Mouse (Mus musculus) CD8-positive naive resting alpha-beta T cell, adult 2 months (primary cell): ENCODE data around the gene Pon1.

ENCODE experiments used
- DNase-seq, 2 experiments: peaks; one replicate each; pipeline ENCODE4 v3.0.0; 2022; ENCODE audit warnings: low read depth in 2 of 2, low spot score in 2 of 2

Pon1 gene

DNA sequence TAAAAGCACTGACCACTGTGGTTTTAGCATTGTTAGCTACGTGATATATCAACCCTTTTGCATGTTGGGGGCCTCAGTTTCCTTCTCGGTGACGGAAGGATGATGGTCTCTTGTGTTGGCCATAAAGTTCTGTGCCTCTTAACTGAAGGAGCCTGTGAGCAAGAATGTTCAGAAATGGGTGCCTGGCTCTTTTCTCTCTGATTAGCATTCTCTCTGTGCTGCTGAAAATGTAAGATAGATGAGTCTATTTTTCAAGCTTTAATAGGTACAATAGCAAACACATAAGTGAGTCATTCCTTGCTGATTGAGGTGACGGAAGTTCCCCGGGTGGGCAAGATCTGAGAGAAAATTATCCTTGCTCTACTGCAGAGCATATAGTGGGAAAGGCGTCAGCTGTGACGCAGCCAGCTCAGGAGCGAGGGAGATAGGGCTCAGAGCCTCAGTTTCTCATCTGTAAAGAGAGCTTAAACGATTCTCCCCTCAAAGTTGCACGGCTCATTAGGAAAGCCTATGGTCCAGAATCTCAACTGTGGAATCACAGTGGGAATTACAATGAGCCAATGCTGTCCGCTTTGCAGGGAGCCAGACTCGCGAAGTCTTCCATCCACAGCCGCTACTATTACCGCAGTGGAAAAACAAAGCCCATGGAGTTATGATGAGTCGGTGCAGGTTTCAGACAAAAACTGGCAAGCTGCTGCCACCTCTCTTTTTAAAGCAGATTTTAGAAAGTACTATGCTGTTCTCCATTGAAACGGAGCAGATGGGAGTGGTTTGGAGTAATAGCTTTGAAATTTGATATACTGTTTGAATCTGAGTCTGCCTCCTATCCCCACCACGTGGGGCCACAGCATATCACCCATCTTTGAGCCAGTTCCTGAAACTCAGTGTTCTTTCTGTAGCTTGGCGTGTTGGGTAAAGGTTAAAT lies 15.5 kb downstream of the Pon1 start:
- no peak for DNase-seq

DNA sequence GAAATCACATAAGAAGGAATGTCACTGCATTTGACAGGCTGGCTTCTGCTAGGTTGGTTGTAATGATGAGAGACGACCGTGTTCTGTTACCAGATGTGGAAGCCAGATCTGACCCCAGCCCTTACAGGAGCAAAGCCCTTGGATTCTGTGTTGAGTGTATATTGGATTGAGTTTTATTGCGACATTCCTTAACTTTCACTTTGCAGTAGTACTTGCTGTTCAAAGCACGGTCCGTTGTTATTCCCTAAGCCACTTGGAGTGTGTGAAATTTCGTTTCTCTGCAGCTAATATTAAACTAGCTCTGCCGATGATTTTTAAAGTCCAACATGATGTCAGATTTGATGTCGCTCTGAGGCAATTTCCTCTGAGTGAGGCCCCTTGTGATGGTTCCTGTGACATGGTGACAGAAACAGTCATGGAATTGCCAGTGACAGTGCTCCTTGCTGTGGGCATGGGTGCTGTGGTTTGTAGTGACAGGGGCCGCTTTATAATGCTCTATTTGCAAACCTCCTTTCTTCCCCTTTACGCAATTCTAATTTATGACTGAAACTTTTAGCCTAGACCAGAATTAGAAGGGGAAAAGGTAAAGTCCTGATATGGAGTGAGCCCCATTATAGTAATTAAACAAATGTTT lies 19.4 kb downstream of the Pon1 start:
- no peak for DNase-seq

DNA sequence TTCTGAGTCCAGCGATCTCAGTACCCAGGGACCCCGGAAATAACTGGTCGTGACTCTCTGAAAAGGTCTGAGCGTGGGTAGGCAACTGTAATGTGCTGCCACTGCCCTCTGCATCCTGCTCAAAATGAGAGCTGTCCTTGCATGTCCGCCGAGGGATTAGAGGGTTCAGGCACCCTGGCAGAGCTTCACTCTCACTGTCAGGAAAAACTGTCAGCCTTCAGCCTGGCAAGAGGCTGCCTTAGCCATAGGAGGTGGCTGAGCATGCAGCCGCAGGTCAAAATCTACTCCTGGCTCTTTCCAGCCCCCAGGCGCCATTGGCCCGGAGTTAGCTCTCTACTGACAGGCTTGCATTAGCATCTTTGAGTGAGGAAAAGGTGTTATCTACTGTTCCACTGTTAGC lies 21.2 kb downstream of the Pon1 start:
- DNase-seq, result no peak

DNA sequence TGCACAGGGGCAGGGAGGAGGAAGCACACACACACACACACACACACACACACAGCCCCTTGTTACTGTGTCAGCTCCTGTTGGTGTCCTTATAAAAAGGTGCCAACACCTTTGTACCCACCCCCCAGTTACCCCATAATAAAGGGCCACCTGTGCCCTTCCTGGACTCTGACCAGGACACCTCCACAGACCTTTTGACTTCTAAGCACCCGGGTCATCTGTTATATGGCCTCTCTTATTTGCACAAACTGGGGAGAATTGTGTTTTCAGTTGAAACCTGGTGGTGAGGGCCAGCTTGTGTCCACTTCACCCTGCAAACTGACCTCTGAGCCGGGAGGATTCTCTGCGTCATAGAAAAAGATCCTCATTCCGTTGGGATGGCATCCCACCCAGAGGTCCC lies 22.3 kb downstream of the Pon1 start:
- DNase-seq, result no peak

DNA sequence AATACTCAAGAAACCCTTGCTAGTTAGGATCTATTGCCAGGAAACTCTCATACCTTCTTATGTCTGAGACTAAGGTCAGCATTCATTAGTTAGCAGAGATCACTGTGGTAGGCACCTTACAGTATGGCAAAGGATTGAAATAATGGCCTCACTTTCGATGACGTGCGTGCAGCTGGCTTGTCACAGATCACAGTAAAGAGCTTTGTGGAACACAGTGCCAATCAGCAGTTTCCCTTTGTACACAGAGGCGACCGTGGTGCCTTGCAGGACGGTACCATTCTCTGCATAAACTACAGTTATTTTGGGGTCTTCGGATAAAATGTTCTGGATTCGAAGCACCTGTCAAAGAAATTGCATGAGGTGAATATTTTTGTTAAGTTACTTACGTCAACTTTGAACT lies 25.6 kb downstream of the Pon1 start:
- DNase-seq, result no peak

DNA sequence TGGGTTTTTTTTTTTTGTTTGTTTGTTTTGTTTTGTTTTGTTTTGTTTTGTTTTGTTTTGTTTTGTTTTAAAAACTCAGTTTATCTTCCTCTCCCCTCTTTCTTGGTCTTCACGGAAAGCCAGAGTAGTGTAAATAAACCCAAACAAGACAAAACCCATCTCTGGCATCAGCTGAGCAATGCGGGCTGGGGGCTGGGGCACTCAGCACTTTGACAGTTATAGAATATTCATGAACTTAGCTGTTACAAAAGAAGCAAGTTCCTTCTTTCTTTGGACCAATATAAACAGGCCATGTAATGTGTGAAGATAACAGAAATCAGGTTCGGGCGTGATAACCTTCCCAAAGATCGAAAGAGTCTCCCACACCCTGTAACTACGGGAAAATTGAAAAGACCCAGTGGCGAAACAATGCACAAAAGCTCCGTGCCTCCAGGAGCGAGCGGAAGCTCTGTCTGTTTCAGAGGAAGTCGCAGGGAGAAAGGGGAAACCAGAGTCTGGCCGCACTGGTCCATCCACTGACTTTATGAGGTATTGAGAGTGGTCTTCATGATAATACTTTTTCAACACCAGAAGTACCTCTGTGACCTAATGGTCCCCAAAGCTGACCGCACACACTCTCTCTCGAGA lies 26.6 kb downstream of the Pon1 start:
- no peak for DNase-seq

DNA sequence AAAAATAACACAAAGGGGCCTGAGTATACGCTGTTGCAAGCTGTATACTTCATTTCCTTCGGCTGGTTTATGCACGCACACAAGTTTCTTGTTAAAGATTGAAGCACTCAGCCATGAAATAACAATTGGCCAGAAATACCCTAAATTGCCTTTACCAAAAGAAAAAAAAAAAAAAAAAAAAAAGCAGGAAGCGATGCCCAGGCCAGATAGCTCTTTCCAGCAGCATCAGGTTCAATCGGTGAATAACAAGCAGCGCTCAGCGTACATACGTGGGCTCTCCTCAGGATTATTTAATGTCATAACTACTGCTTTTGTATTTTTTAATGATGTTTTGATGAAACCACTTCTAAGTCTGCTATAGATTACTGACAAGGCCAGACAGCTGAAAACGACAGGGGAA lies 28.9 kb downstream of the Pon1 start:
- DNase-seq, result no peak

DNA sequence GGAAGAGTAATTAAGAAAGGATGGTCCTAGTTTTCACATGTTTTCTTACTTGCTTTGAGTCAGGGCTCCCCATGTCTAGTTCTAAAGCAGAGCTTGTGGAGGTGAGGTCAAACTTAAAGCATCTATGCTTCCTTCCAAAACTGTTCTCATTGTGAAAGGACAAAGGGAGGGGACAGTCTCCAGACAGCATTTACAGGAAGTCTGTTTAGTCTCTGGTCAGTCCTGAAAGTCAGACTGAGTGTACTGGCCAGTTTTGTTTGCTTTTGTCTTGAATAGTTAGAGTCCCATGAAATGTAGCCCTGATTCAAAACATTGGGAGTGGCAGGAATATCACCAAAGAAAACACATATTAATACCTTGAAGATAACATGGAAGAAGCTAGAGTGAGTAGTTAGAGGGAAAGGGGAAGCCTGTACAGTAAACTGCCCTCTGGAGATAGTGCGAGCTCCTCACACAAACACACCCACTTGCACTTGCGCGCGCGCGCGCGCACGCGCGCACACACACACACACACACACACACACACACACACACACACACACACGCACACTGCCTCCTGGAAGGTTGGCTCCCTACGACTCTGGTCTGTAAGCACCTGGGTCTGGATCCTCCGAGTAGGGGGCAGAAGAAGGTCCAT lies 30.1 kb downstream of the Pon1 start:
- no peak for DNase-seq

DNA sequence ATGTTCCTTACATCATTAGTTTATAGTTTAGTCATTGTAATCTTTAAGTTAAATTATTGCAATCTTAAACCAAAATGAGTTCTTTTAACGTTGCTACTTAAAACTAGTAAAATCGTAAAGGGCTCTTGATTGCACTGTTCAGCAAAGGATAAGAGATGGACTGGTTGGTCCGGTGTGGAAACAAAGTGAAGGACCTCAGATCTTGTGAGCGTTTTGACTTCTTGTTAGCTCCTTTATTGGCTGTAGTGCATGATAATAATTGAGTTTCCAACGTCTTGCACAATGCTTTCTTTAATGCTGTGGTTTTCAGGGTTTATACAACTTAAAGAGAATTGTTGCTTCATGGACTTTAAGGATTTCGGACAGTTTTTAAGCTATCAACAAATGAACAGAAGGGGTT lies 31.7 kb downstream of the Pon1 start:
- DNase-seq, result no peak

DNA sequence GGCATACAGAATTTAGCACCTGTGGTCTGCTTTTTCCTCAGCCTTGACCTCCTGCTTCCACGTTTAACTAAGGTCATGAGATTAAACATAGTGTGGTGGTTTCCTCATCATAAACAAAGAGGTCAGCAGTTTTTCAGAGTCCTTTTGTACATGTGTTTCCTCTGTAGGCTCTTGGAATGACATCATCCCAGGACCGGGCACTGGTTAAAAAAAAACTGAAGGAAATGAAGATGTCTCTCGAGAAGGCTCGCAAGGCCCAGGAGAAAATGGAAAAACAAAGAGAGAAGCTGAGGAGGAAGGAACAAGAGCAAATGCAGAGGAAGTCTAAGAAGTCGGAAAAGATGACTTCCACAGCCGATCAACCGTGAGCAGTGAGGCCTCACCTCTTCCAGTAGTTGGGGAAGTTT lies 34.4 kb downstream of the Pon1 start:
- DNase-seq, result no peak

DNA sequence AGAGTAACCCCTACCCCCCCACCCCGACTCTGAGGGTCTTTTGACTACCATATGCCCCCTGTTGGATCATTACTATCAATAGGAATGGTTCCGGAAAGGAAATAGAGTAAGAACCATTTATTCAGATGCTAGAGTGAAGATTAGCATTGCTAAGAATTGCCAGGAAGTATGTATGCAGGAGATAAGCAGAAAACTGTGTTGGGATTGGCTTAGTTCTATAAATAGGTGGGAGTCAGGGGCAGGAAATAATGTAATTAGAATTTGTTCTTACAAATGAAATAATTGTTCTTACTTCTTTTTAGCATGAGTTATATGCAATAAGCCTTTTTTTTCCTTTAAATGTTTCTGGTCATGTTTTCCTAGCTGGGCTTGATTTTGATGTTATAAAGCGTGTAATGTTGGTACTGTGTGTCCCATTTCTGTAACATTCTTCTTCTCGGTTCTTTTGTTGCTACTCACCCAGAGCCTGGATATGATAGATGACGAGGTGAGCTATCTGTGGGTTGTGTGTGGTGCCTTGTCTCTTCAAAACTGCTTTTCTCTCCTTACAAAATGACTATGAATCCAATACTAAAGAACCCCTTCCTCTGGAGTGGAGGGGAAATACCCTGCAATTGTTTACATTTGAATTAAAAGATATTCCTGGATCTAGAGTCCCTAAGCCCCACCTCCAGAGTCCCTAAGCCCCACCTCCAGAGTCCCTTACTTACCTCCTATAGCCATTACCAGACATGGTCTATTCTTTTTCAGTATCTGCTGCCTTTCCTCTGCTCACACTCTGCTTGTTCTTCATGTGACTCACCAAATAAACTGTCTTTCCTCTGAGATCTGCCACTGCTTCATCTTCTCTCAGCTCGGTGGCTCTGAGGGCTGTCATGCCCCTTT lies 37.0 kb downstream of the Pon1 start:
- no peak for DNase-seq

DNA sequence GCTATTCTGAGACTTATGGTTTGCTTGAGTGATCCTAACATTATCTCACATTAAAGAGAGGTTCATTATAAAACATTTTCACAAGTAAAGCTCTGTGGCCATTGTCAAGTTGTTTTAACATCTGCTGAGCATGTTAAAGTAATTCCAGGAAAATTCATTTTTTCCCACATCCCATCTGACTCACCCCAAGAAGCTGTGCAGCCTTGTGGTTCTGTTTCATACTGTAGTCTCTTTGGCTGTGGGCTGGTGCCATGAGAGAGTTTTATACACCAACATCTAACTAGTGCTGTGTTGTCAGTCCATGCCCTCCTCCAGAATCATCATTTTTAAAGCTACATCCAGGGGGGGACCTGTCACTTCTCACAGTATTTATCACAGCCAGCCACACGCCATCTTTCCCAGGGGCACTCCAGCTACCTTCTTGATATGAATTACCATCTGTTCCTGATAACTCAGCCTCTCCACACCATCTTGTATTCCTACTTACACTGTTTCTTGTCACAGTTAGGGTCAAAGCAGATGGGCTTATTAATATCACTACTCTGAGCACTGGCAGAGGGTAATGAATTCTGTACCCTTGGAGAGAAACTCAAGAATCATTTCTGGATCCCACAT lies 38.3 kb downstream of the Pon1 start:
- no peak for DNase-seq

DNA sequence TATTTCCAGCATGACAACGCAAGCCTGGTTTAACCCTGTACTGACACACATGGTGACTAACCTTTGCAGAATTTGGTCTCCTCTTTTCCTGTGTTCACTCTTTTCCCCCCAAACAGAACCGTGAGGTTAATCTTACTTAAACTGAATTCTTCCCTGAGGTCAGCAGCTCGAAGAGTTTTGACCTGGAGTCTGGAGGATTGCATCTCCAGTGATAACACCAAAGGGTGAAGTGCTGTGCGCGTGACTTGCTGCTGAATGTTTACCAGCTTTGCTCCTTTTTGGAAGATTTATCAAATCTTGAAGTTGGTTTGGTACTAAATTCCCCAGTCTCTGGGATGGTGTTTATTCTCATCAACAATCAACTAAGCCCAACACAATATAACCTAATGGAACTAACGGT lies 39.0 kb downstream of the Pon1 start:
- no peak for DNase-seq

DNA sequence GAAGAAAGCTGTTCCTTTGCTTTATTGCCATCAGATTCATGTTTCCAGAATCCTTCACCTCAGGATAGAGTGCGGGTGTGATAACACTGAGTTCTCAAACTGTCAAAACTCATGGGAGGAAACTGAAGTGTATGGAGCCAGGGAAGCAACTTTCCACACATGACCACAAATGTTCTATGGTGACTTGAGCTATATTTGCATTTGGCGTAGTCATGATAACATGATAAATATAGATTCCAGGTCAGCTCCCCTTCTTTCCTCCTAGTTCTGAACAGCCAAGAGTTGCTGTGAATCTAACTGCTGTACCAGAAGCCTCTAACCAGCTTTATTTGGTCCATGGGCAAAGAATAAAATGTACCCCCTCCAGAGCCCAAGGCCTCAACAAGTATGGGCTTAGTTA lies 41.6 kb downstream of the Pon1 start:
- DNase-seq, result no peak

DNA sequence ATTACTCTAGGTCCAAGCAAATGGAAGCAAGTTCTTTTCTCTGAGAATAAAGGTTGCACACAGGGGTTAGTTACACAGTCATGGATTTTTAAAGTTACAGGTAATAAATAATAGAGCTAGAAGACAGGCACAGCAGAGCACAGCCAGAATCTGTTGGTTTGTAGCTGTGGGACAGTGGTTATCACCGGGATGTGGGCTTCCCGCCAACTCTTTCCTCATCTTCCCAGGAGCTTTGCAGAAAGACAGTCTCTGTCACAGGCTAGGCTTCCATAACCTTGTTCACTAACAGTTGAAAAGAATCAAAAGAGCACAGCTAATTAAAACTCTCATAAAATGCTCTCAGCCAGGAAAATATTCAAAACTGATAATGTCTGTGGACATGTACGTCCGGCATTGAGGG lies 42.6 kb downstream of the Pon1 start:
- DNase-seq, result no peak

DNA sequence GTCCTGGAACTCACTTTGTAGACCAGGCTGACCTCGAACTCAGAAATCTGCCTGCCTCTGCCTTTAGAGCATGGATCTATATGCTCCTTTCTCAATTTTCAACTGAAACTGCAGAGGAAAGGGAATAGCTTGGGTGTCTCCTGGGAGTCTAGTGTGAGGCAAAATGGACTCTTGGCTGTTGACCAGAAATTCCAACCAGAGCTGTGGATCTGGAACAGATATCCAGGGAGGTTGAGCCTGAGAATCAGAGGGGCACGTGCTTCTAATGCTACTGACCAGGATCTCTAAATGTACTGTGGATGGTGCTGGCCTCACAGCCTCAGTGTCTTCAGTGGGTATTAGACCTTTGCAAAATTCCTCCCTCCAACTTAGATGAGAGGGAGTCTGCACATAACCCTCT lies 43.8 kb downstream of the Pon1 start:
- no peak for DNase-seq

DNA sequence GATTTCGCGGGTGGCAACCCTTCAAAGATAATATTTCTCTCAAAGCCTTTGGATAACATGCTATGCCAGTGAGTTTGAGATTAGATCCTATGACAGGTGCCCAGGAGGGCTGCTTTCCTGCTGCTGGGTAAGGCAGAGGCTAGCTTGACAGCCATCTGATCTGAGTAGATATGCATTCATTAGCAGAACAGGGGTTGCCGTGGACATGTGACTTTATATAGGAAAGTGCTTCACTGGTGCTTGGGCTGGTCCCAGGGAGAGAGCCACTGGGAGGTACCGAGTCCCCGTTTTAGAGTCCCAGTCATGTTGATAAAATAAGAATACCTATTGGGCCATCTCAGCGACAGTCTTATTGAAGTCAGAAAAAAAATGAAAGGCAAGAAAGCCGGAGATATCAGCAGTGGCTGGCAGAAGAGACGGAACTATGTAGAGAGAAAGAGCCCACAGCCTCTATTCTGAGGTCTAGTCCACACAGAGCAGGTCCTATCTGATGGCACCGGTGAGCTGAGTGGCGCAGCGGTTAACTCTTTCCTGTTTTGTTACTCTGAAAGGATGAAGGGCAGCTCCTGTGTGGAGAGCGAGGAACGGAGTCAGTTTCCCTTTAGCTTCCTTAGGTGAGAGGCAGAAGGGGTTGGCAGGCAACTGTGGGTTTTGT lies 46.1 kb downstream of the Pon1 start:
- DNase-seq, result no peak

DNA sequence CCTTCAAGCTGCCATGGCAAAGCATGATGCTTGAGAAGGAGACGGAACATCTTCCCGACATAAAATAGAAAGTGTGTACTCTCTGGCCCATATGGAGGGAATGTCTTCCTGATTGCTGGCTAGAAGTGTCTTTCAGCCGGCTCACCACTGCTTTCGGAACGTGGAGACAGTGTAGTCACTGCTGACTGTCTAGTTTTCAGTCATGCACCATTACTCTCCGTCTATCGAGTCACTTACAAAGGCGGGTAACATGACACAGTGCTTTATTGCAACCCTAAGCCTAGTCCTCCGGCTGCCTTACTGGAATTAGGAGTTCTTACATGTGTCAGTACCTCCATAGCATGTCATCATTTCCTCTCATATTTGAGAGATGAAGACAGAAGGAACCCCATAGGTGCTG lies 54.1 kb downstream of the Pon1 start:
- DNase-seq, result no peak

DNA sequence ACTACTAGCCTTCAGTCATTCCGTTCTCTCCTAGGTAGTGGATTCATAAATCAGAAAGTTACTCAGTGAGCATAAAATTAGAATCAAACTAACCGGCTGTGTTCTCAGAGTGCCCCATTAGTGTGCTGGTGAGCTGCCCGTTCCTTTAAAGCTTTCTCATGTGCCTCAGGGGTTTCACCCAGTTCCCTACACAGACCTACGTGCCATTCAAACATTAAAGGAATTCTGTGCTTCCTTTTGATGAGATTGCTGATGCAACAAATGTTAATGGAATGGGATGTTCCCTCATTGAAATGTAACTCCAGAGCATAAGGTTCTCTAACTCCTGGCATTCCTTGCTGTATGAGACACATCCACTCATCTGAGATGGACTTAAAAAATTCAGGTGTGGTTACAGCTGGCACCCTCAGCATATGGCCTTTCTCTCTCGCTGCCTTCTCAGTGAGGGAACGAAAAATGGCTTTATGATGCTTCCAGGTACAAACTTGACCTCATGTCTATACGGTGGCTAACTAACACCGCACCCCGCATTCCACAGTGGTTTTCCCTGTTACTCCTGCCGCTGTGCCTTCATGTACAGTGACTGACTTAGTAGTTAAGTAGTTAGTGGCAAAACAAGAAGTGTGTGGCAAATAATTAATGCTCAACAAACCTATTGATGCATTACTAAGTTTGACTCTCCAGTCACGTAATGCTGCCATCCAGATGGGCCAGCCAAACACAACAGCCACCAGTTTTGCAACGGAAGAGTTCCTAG lies 54.7 kb downstream of the Pon1 start:
- DNase-seq, result no peak
